Mouse (Mus musculus) intestine, postnatal 0 days (tissue): ENCODE results near the gene Olfr286. TPM values are rescaled to one million over a fixed set of nuclear protein-coding genes. Genes with fewer than 3 reads are reported as not detected.

ENCODE experiments used
- ATAC-seq: fragments of 200-750 bp; cut with Nextera tagmentation; 2 replicates; pipeline ENCODE4 v1.8.0; 2017; ENCODE audit warnings: mild to moderate bottlenecking, moderate TSS enrichment, moderate library complexity
- H3K27ac ChIP-seq: fragments of 300-500 bp; sonication (generic); 2 replicates; pipeline ENCODE4 v1.5.1; 2014; ENCODE audit warnings: mild to moderate bottlenecking, low read depth, low read length, moderate library complexity
- H3K27me3 ChIP-seq: fragments of 300-500 bp; sonication (generic); replicated peaks from 2 replicates; pipeline ENCODE4 v1.6.1; 2014; ENCODE audit warnings: low read length, mixed read lengths; ENCODE audit not compliant: control insufficient read depth, insufficient read depth
- H3K36me3 ChIP-seq: fragments of 300-500 bp; sonication (generic); 2 replicates; pipeline ENCODE4 v1.6.1; 2014; ENCODE audit warnings: mild to moderate bottlenecking, moderate library complexity; ENCODE audit not compliant: control insufficient read depth, insufficient read depth
- H3K4me1 ChIP-seq: fragments of 300-500 bp; sonication (generic); replicated peaks from 2 replicates; pipeline ENCODE4 v1.6.1; 2014; ENCODE audit warnings: antibody characterized with exemption, low read length, mixed read lengths; ENCODE audit not compliant: control insufficient read depth, insufficient read depth
- H3K4me2 ChIP-seq: fragments of 300-500 bp; sonication (generic); replicated peaks from 2 replicates; pipeline ENCODE4 v1.6.1; 2014; ENCODE audit warnings: low read depth, mild to moderate bottlenecking, moderate library complexity
- H3K4me3 ChIP-seq: fragments of 300-500 bp; sonication (generic); 2 replicates; pipeline ENCODE4 v1.5.1; 2014; ENCODE audit warnings: low read depth, low read length
- H3K9ac ChIP-seq: fragments of 300-500 bp; sonication (generic); 2 replicates; pipeline ENCODE4 v1.6.1; 2014; ENCODE audit warnings: mild to moderate bottlenecking, low read depth, low read length
- H3K9me3 ChIP-seq: fragments of 300-500 bp; sonication (generic); 2 replicates; pipeline ENCODE4 v1.6.1; 2016; ENCODE audit warnings: mixed run types; ENCODE audit not compliant: control insufficient read depth
- CTCF ChIP-seq: sonication (generic); IDR thresholded peaks from 2 replicates; pipeline ENCODE4 v1.5.1; 2016; ENCODE audit warnings: low read depth, mild to moderate bottlenecking, control low read depth, antibody characterized with exemption, moderate library complexity
- WGBS: fragments of 180-500 bp; shearing (Covaris S2); extraction: QIAGEN DNeasy Blood & Tissue Kit; methylation state at CpG from one replicate; pipeline ENCODE4 v1.1.7; 2014; 5-methylcytosine and 5-hydroxymethylcytosine counted together
- polyA plus RNA-seq: library from polyadenylated mRNA; unstranded; fragments of >200 nt; fragmentation: Nextera tagmentation; extraction: Ambion mirVana; gene quantifications from 2 replicates; pipeline ENCODE4 v1.2.1, GENCODE M21; 2015

Olfr286 gene
- polyA plus RNA-seq, 1 experiment from 2014 or later, result not detected

GRCm38 (mm10) chr15:98222377-98222776, 11.9 kb downstream of the Olfr286 start:
- no peak overlapping the region for H3K4me2 ChIP-seq
- no peak for TF ChIP-seq CTCF
- H3K9me3 ChIP-seq, result no peaks in the 10 kb centered on the region
- H3K4me3 ChIP-seq, result no peak overlapping the region
- no peaks in the 10 kb centered on the region for H3K36me3 ChIP-seq
- H3K27me3 ChIP-seq, result no peaks in the 10 kb centered on the region
- no peak overlapping the region for H3K27ac ChIP-seq
- no peak overlapping the region for H3K9ac ChIP-seq
- no peak for ATAC-seq
- no peaks in the 10 kb centered on the region for H3K4me1 ChIP-seq

- no peak for TF ChIP-seq CTCF
- H3K27ac ChIP-seq, result no peak within 1 kb of the TSS
- no peaks in the 10 kb centered on the region for H3K27me3 ChIP-seq
- no peak within 1 kb of the TSS for H3K9ac ChIP-seq
- no peaks in the 10 kb centered on the region for H3K4me1 ChIP-seq
- H3K4me2 ChIP-seq, result no peak within 1 kb of the TSS
- no peak for ATAC-seq
- 62% methylated on average over 4 of the region's 4 CpGs for WGBS
- H3K4me3 ChIP-seq, result no peak within 1 kb of the TSS
- H3K36me3 ChIP-seq, result no peaks in the 10 kb centered on the region
- H3K9me3 ChIP-seq, result no peaks in the 10 kb centered on the region
Measured at GRCm38 (mm10) chr15:98220877-98221276, 13.4 kb downstream of the Olfr286 start, which contains the start of the genes Gm44579 and Olfr287. Gene Gm44579 (minus strand): TSS chr15:98220977. Gene Olfr287 (minus strand): TSS chr15:98221056.

- Histone ChIP-seq H3K27me3 (no peaks in the 10 kb centered on the region), H3K4me3 (no peak overlapping the region), H3K9ac (no peak overlapping the region), H3K27ac (no peak overlapping the region), H3K4me1 (no peaks in the 10 kb centered on the region), H3K9me3 (no peaks in the 10 kb centered on the region), H3K36me3 (no peaks in the 10 kb centered on the region), H3K4me2 (no peak overlapping the region)
- ATAC-seq, result no peak
- no peak for TF ChIP-seq CTCF
- WGBS, result 60% methylated on average over 5 of the region's 5 CpGs
Measured at GRCm38 (mm10) chr15:98214130-98214529, 20.1 kb downstream of the Olfr286 start.

- no peaks in the 10 kb centered on the region for H3K36me3 ChIP-seq
- no peaks in the 10 kb centered on the region for H3K9me3 ChIP-seq
- H3K4me1 ChIP-seq, result no peaks in the 10 kb centered on the region
- 70% methylated on average over 5 of the region's 5 CpGs for WGBS
- no peak for TF ChIP-seq CTCF
- H3K9ac ChIP-seq, result no peak overlapping the region
- ATAC-seq, result no peak
- no peak overlapping the region for H3K27ac ChIP-seq
- no peaks in the 10 kb centered on the region for H3K27me3 ChIP-seq
- H3K4me2 ChIP-seq, result no peak overlapping the region
- no peak overlapping the region for H3K4me3 ChIP-seq
Measured at GRCm38 (mm10) chr15:98213336-98213870, 20.8 kb downstream of the Olfr286 start.

- no peak overlapping the region for H3K4me2 ChIP-seq
- H3K36me3 ChIP-seq, result no peaks in the 10 kb centered on the region
- 68% methylated on average over 7 of the region's 7 CpGs for WGBS
- H3K9me3 ChIP-seq, result no peaks in the 10 kb centered on the region
- no peaks in the 10 kb centered on the region for H3K27me3 ChIP-seq
- TF ChIP-seq CTCF, result no peak
- H3K27ac ChIP-seq, result no peak overlapping the region
- no peak overlapping the region for H3K9ac ChIP-seq
- H3K4me1 ChIP-seq, result no peaks in the 10 kb centered on the region
- no peak overlapping the region for H3K4me3 ChIP-seq
- ATAC-seq, result no peak
Measured at GRCm38 (mm10) chr15:98209676-98210075, 24.6 kb downstream of the Olfr286 start.

- no peak for ATAC-seq
- no peaks in the 10 kb centered on the region for H3K36me3 ChIP-seq
- no peak within 1 kb of the TSS for H3K4me3 ChIP-seq
- no peaks in the 10 kb centered on the region for H3K9me3 ChIP-seq
- H3K9ac ChIP-seq, result no peak within 1 kb of the TSS
- no peaks in the 10 kb centered on the region for H3K27me3 ChIP-seq
- TF ChIP-seq CTCF, result no peak
- H3K4me2 ChIP-seq, result no peak within 1 kb of the TSS
- no peak within 1 kb of the TSS for H3K27ac ChIP-seq
- WGBS, result 53% methylated on average over 3 of the region's 3 CpGs
- no peaks in the 10 kb centered on the region for H3K4me1 ChIP-seq
Measured at GRCm38 (mm10) chr15:98195442-98195841, 38.8 kb downstream of the Olfr286 start, which contains the start of gene Olfr288. Gene Olfr288 (minus strand): TSS chr15:98195542.

- no peak for TF ChIP-seq CTCF
- Histone ChIP-seq H3K4me2 (no peak overlapping the region), H3K9me3 (no peaks in the 10 kb centered on the region), H3K27ac (no peak overlapping the region), H3K4me3 (no peak overlapping the region), H3K36me3 (no peaks in the 10 kb centered on the region), H3K27me3 (0 out of 2 replicates have a peak, but pooled peaks cover 9% of the 10 kb centered on the region), H3K9ac (no peak overlapping the region), H3K4me1 (no peaks in the 10 kb centered on the region)
- no peak for ATAC-seq
- WGBS, result 49% methylated on average over 4 of the region's 4 CpGs
Measured at GRCm38 (mm10) chr15:98184456-98184855, 49.8 kb downstream of the Olfr286 start.
